Mouse (Mus musculus): ENCODE measurements around the gene Fbxo3.
"Not testable (repeated sequence)": the region's sequence is repeated elsewhere in the genome, so short reads cannot be mapped to it uniquely, and the experiment has no call there.

Gene Fbxo3

GRCm38 (mm10) chr2:104036316-104036715 is 8.8 kb downstream of the Fbxo3 start:
- DNase-seq (ENCODE audit: extremely low spot score): no peak

- no peak for DNase-seq (ENCODE audit: extremely low spot score)
Observed at GRCm38 (mm10) chr2:104038236-104038635, 10.7 kb downstream of the Fbxo3 start.

GRCm38 (mm10) chr2:104041632-104042031 is 14.1 kb downstream of the Fbxo3 start:
- no peak for DNase-seq (ENCODE audit: extremely low spot score)

GRCm38 (mm10) chr2:104042766-104043165 is 15.2 kb downstream of the Fbxo3 start:
- no peak for DNase-seq (ENCODE audit: extremely low spot score)

- DNase-seq (ENCODE audit: extremely low spot score): no peak
Observed at GRCm38 (mm10) chr2:104043624-104044478, 16.3 kb downstream of the Fbxo3 start.

- DNase-seq (ENCODE audit: extremely low spot score): no peak
Observed at GRCm38 (mm10) chr2:104044479-104045080, 17.1 kb downstream of the Fbxo3 start.

- DNase-seq (ENCODE audit: extremely low spot score): no peak
Observed at GRCm38 (mm10) chr2:104058381-104058780, 30.9 kb downstream of the Fbxo3 start.

GRCm38 (mm10) chr2:104058954-104059353 is 31.4 kb downstream of the Fbxo3 start:
- DNase-seq (ENCODE audit: extremely low spot score): no peak

- no peak for DNase-seq (ENCODE audit: extremely low spot score)
Observed at GRCm38 (mm10) chr2:104059786-104060185, 32.3 kb downstream of the Fbxo3 start.

- no peak for DNase-seq (ENCODE audit: extremely low spot score)
Observed at GRCm38 (mm10) chr2:104060996-104061395, 33.5 kb downstream of the Fbxo3 start.

- no peak for DNase-seq (ENCODE audit: extremely low spot score)
Observed at GRCm38 (mm10) chr2:104062665-104063064, 35.1 kb downstream of the Fbxo3 start.

- no peak for DNase-seq (ENCODE audit: extremely low spot score)
Observed at GRCm38 (mm10) chr2:104064152-104064551, 36.6 kb downstream of the Fbxo3 start.

GRCm38 (mm10) chr2:104065526-104065925 is 38.0 kb downstream of the Fbxo3 start, which contains the start of gene Gm10912:
TSS of gene Gm10912 (plus strand) at chr2:104065826.
- DNase-seq (ENCODE audit: extremely low spot score): not testable (repeated sequence)

GRCm38 (mm10) chr2:104068450-104068849 is 40.9 kb downstream of the Fbxo3 start, which contains the start of gene Gm10799:
TSS of gene Gm10799 (minus strand) at chr2:104068550.
- not testable (repeated sequence) for DNase-seq (ENCODE audit: extremely low spot score)

GRCm38 (mm10) chr2:104069704-104070185 is 42.2 kb downstream of the Fbxo3 start, which contains the start of gene Cd59b:
TSS of gene Cd59b (plus strand) at chr2:104069849.
- peak; percentile 76 for DNase-seq (ENCODE audit: extremely low spot score)

GRCm38 (mm10) chr2:104078285-104078684 is 50.8 kb downstream of the Fbxo3 start:
- DNase-seq (ENCODE audit: extremely low spot score): not testable (repeated sequence)

GRCm38 (mm10) chr2:104081436-104082050 is 54.0 kb downstream of the Fbxo3 start:
- DNase-seq (ENCODE audit: extremely low spot score): not testable (repeated sequence)

GRCm38 (mm10) chr2:104082474-104082873 is 55.0 kb downstream of the Fbxo3 start:
- DNase-seq (ENCODE audit: extremely low spot score): no peak

GRCm38 (mm10) chr2:104084027-104084426 is 56.5 kb downstream of the Fbxo3 start:
- DNase-seq (ENCODE audit: extremely low spot score): not testable (repeated sequence)

GRCm38 (mm10) chr2:104087562-104087961 is 60.0 kb downstream of the Fbxo3 start:
- not testable (repeated sequence) for DNase-seq (ENCODE audit: extremely low spot score)

- no peak for DNase-seq (ENCODE audit: extremely low spot score)
Observed at GRCm38 (mm10) chr2:104093305-104093704, 65.8 kb downstream of the Fbxo3 start.

- peak; percentile 85 for DNase-seq (ENCODE audit: extremely low spot score)
Observed at GRCm38 (mm10) chr2:104095741-104096213, 68.3 kb downstream of the Fbxo3 start, which contains the start of gene Cd59a. TSS of gene Cd59a (plus strand) at chr2:104095801.

Measured in embryo, embryonic 9.5 days (tissue).